Mouse (Mus musculus) thymus, postnatal 36 days (tissue): ENCODE results near the gene Prkce.

Experiments
- DNase-seq, 2 experiments: peaks; one replicate each; pipeline ENCODE4 v3.0.0; 2022; ENCODE audit warnings: mixed read lengths in 2 of 2

Prkce gene

GRCm38 (mm10) chr17:86592991-86593586 lies 425.5 kb downstream of the Prkce start:
- no peak for DNase-seq

DNA sequence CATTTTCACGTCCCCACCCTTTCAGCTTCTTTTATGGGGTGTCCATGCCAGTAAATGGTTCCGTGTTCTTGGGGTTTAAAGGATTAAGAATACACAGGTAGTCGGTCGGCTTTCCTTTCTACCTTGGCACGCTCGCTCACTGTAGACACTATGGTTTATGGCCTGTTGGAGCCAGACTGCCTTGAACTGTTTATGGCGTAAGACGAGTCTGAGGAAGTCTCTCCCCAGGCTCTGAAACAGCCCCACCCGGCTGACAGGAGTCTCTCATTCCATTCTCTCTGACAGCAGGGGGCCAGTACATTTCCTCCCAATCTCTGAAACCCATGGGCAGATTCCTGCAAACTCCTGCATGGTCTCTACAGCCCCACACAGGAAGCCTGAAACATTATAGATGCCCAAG lies 427.9 kb downstream of the Prkce start:
- DNase-seq, result no peak

- DNase-seq, result no peak
Measured at GRCm38 (mm10) chr17:86601116-86601515, 433.5 kb downstream of the Prkce start.

GRCm38 (mm10) chr17:86601901-86602300 lies 434.3 kb downstream of the Prkce start:
- DNase-seq, result no peak

- DNase-seq, result no peak
Measured at GRCm38 (mm10) chr17:86603848-86604444, 436.4 kb downstream of the Prkce start.

DNA sequence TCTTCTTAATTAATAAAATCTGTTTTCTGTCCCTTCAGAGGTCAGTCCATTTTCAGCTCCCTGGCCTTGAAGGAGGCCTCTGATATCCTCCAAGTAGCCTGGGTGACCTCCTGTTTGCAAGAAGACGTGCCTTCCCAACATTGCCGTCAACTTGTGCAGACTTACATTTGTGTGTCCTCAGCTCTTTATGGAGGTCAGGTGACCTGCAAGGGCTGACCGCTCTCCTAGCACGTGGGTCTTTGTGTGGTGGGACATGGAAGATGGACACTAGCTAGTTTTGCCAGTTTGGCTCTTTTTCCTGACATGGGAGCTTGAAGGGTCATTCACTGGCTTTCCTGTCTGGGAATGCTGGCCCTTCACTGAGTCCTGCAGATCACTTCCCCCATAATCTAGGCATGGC lies 440.4 kb downstream of the Prkce start:
- DNase-seq, result no peak

GRCm38 (mm10) chr17:86610271-86610969 lies 442.8 kb downstream of the Prkce start:
- DNase-seq, result no peak

GRCm38 (mm10) chr17:86611772-86612171 lies 444.2 kb downstream of the Prkce start:
- no peak for DNase-seq

DNA sequence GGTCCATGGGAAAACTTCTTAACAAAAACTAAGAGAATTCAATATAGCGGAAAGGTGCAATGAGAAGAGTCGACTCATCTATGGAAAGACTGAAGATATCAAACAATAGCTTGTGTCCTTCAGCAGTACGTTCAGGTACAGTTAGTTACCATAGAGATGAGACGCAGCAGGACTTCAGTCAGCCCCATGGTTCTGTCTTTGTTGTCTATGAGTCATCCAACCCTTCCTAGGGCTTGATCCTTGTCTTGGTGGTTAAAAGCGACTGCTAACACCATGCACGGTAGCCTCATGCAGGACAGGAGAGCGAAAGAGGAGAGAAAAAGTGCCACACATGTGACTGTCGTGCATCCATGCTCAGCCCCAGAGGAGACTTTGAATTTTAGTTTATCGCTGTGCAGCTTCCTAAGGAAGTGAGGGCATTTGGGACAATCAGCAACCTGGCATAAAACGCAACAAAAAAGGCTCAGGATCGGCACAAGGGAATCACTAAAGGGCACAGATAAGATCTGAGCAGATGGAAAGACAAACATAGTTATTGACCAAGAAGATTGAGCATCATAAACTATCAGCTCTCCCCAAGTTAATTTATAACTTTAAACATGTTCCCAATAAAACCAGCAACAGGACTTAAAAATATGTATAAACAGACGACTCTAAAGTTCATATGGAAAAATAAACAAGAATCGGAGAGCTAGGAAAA lies 448.2 kb downstream of the Prkce start:
- no peak for DNase-seq

- DNase-seq, result no peak
Measured at GRCm38 (mm10) chr17:86617570-86618237, 450.1 kb downstream of the Prkce start.

DNA sequence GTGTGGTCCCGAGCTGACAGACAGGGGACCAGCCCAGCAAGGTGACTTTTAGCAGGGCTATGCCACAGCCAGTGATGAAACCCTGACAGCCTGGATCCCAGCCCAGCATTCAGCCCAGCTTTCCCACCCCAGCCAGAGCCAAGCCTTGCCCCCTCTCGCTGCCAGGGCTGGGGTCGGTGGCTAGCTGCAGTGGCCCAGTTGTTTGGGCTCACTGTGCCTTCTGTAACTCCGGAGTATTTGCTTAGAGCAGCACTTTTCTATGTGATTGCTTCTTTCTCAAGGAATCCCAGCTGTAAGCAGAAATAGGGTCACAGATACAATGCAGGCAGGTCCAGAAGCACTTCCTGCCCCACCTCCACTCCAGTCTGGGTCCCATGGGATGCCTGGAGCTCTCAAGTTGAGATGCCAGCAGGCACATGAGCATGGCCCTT lies 450.9 kb downstream of the Prkce start:
- no peak for DNase-seq

- no peak for DNase-seq
Measured at GRCm38 (mm10) chr17:86622862-86623261, 455.3 kb downstream of the Prkce start.

GRCm38 (mm10) chr17:86626523-86626922 lies 458.9 kb downstream of the Prkce start:
- no peak for DNase-seq

GRCm38 (mm10) chr17:86633131-86633530 lies 465.5 kb downstream of the Prkce start:
- no peak for DNase-seq

- DNase-seq, result no peak
Measured at GRCm38 (mm10) chr17:86637311-86637710, 469.7 kb downstream of the Prkce start.

GRCm38 (mm10) chr17:86639279-86639678 lies 471.7 kb downstream of the Prkce start:
- no peak for DNase-seq

GRCm38 (mm10) chr17:86647226-86647625 lies 479.6 kb downstream of the Prkce start:
- no peak for DNase-seq

DNA sequence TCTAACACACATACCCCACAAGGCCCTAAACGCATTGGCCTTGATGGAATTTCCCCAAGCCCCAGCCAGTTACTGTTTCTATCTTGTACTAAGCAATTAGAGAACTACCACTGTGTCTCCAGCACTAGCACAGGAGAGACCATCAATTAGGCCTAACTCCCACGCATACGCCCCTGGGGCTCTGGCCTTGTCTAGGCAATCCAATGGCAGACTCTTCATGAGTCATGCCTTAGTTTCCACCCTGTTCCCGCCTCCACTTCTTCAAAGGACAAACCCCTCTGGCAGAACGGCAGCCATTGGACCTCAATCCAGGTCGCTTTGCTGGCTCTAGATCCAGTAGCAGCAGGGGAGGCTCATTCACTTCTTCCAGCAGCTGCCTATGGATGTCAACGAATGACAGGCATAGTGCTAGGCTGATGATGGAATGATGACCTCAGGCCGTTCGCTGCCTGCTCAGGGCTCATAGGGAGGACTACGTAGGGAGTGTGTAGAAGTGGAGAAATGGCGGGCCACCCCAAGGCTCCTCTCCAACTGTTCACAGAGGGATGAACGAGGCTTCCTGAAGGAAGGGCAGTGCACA lies 481.4 kb downstream of the Prkce start:
- DNase-seq, result no peak

- DNase-seq, result no peak
Measured at GRCm38 (mm10) chr17:86650241-86650640, 482.7 kb downstream of the Prkce start.

GRCm38 (mm10) chr17:86651091-86651490 lies 483.5 kb downstream of the Prkce start:
- no peak for DNase-seq

DNA sequence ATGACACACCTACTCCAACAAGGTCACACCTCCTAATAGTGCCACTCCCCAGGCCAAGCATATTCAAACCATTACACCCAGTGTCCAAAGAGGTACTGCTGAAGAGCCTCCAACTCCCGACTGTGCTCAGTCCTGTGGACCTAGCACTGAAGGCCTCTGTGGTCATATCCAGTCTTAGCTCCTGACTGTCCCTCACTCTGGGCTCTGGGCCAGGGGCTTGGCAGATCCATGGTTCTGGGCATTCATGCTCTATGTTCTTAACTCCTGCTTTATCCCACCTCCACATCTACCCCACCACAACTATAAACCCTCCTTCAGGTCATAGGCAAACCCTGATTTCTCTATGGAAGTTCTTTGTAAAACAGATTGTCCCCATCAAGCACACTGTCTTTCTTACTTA lies 485.2 kb downstream of the Prkce start:
- no peak for DNase-seq

DNA sequence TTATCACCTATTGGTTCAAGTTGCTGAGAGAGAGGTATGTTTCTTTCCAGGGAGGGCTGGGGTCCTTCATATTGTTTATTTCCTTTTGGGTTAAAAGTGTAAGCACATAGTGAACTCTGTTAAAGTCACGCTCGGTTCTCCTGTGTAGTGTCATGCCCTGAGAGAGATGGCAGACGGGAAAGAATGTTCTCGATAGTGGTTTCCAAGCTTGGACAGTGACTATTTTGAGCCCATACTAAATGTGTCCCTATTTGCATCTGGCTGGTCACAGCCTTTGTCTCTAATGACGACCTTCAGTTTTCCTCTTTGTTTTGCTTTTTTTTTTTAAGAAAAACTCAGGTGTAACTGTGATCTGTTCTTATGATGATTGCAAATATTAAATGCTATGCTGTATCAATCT lies 488.8 kb downstream of the Prkce start:
- no peak for DNase-seq

GRCm38 (mm10) chr17:86662301-86662700 lies 494.7 kb downstream of the Prkce start:
- DNase-seq, result no peak
